Mouse (Mus musculus): ENCODE measurements around the gene S100a6. TPM values are rescaled to one million over a fixed set of nuclear protein-coding genes. Genes with fewer than 3 reads are reported as not detected.

S100a6 gene
- polyA plus RNA-seq, 1 experiment from 2014 or later: 16.8 TPM

DNA sequence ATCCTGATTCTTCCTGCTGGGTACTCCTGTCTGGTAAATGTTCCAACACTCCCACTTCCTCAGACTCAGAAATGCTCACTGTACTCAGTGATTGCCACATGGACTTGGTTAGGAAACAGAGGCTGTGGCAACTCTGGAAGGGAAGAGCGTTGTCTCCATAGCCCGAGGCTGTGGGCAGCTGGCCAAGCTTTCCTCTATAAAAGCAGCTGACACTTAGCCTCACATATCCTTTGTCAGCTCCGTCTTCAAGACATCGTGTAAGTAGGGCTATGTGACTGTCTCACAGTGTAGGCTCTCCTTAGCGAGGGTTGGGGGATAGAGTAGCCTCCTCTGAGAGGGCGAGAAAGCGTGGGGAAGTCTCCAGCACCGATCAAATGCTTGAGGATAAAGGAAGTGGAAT is 56.2 kb downstream of the S100a6 start, which contains the start of gene S100a8:
Gene S100a8 (plus strand): TSS at position 133 of the 400 bp plus-strand sequence.
- no peak within 1 kb of the TSS for H3K4me3 ChIP-seq
- H3K36me3 ChIP-seq: no peaks in the 10 kb centered on the region
- no peak for ATAC-seq (ENCODE audit: low FRiP score, low read depth)
- no peak within 1 kb of the TSS for H3K4me2 ChIP-seq (replicated peaks)
- no peaks in the 10 kb centered on the region for H3K27me3 ChIP-seq (replicated peaks)
- no peaks in the 10 kb centered on the region for H3K9me3 ChIP-seq
- H3K9ac ChIP-seq: no peak within 1 kb of the TSS
- no peaks in the 10 kb centered on the region for H3K4me1 ChIP-seq
- WGBS: 84% methylated on average over 8 of the region's 8 CpGs
- no peak within 1 kb of the TSS for H3K27ac ChIP-seq

Other genes with a start within 250 kb of the S100a6 start
- 19.7 and 22.7 TPM in 2 replicates for gene Slc27a3, start 222.9 kb upstream of the S100a6 start, polyA plus RNA-seq (2016; fragmentation: Nextera tagmentation; extraction: Ambion mirVana)
- 38.1 and 40.5 TPM in 2 replicates for gene Ints3, start 179.3 kb upstream of the S100a6 start, polyA plus RNA-seq (2016; fragmentation: Nextera tagmentation; extraction: Ambion mirVana)
- 3.3 and 3.5 TPM in 2 replicates for gene Npr1, start 147.0 kb upstream of the S100a6 start, polyA plus RNA-seq (2016; fragmentation: Nextera tagmentation; extraction: Ambion mirVana)
- gene Ilf2, start 136.8 kb upstream of the S100a6 start, polyA plus RNA-seq (2016; fragmentation: Nextera tagmentation; extraction: Ambion mirVana): 322 and 326 TPM in 2 replicates
- 81.7 and 87.0 TPM in 2 replicates for gene Snapin, start 121.8 kb upstream of the S100a6 start, polyA plus RNA-seq (2016; fragmentation: Nextera tagmentation; extraction: Ambion mirVana)
- 211 and 215 TPM in 2 replicates for gene Chtop, start 103.4 kb upstream of the S100a6 start, polyA plus RNA-seq (2016; fragmentation: Nextera tagmentation; extraction: Ambion mirVana)
- 5.0 and 7.2 TPM in 2 replicates for gene S100a1, start 98.5 kb upstream of the S100a6 start, polyA plus RNA-seq (2016; fragmentation: Nextera tagmentation; extraction: Ambion mirVana)
- gene S100a13, start 98.4 kb upstream of the S100a6 start, polyA plus RNA-seq (2016; fragmentation: Nextera tagmentation; extraction: Ambion mirVana): 10.6 and 12.3 TPM in 2 replicates
- gene S100a14, start 86.0 kb upstream of the S100a6 start, polyA plus RNA-seq (2016; fragmentation: Nextera tagmentation; extraction: Ambion mirVana): not detected in 2 replicates
- gene S100a16, start 75.6 kb upstream of the S100a6 start, polyA plus RNA-seq (2016; fragmentation: Nextera tagmentation; extraction: Ambion mirVana): 33.3 and 38.3 TPM in 2 replicates
- gene S100a3, start 52.3 kb upstream of the S100a6 start, polyA plus RNA-seq (2016; fragmentation: Nextera tagmentation; extraction: Ambion mirVana): not detected in 2 replicates
- not detected in 2 replicates for gene S100a2, start 22.6 kb upstream of the S100a6 start, polyA plus RNA-seq (2016; fragmentation: Nextera tagmentation; extraction: Ambion mirVana)
- not detected in 2 replicates for gene Gm42674, start 11.0 kb upstream of the S100a6 start, polyA plus RNA-seq (2016; fragmentation: Nextera tagmentation; extraction: Ambion mirVana)
- 0.46 and 1.0 TPM in 2 replicates for gene S100a4, start 9.1 kb upstream of the S100a6 start, polyA plus RNA-seq (2016; fragmentation: Nextera tagmentation; extraction: Ambion mirVana)
- gene S100a5, start 4.4 kb upstream of the S100a6 start, polyA plus RNA-seq (2016; fragmentation: Nextera tagmentation; extraction: Ambion mirVana): not detected in 2 replicates
- not detected in 2 replicates for gene S100a7a, start 41.1 kb downstream of the S100a6 start, polyA plus RNA-seq (2016; fragmentation: Nextera tagmentation; extraction: Ambion mirVana)
- gene S100a8, start 56.1 kb downstream of the S100a6 start, polyA plus RNA-seq (2016; fragmentation: Nextera tagmentation; extraction: Ambion mirVana): 15.8 and 23.7 TPM in 2 replicates
- 6.9 and 12.0 TPM in 2 replicates for gene S100a9, start 82.8 kb downstream of the S100a6 start, polyA plus RNA-seq (2016; fragmentation: Nextera tagmentation; extraction: Ambion mirVana)
- not detected in 2 replicates for gene Pglyrp4, start 114.0 kb downstream of the S100a6 start, polyA plus RNA-seq (2016; fragmentation: Nextera tagmentation; extraction: Ambion mirVana)
- gene Gm5849, start 165.0 kb downstream of the S100a6 start, polyA plus RNA-seq (2016; fragmentation: Nextera tagmentation; extraction: Ambion mirVana): not detected in 2 replicates